Mouse (Mus musculus) liver, embryonic 16.5 days (tissue): ENCODE measurements around the gene Mbnl1. TPM values are rescaled to one million over a fixed set of nuclear protein-coding genes. Genes with fewer than 3 reads are reported as not detected.

Experiments
- ATAC-seq: fragments of 200-750 bp; cut with Nextera tagmentation; 2 replicates; pipeline ENCODE4 v1.8.0; 2017; ENCODE audit warnings: low read depth, mild to moderate bottlenecking, moderate number of reproducible peaks, moderate library complexity
- H3K27ac ChIP-seq: fragments of 300-500 bp; sonication (generic); 2 replicates; pipeline ENCODE4 v1.5.1; 2014; ENCODE audit warnings: mild to moderate bottlenecking, low read length
- H3K27me3 ChIP-seq: fragments of 300-500 bp; sonication (generic); 2 replicates; pipeline ENCODE4 v1.6.1; 2014; ENCODE audit warnings: low read depth, low read length, mixed read lengths; ENCODE audit not compliant: control insufficient read depth, insufficient read depth
- H3K36me3 ChIP-seq: fragments of 300-500 bp; sonication (generic); 2 replicates; pipeline ENCODE4 v1.6.1; 2014; ENCODE audit warnings: mild to moderate bottlenecking; ENCODE audit not compliant: control insufficient read depth, insufficient read depth
- H3K4me1 ChIP-seq: fragments of 300-500 bp; sonication (generic); 2 replicates; pipeline ENCODE4 v1.6.1; 2014; ENCODE audit warnings: low read depth, low read length, mixed read lengths; ENCODE audit not compliant: control insufficient read depth
- H3K4me2 ChIP-seq: fragments of 300-500 bp; sonication (generic); 2 replicates; pipeline ENCODE4 v1.6.1; 2014; ENCODE audit warnings: low read depth, low read length, mixed read lengths
- H3K4me3 ChIP-seq: fragments of 300-500 bp; sonication (generic); 2 replicates; pipeline ENCODE4 v1.5.1; 2014; ENCODE audit warnings: low read depth, mild to moderate bottlenecking, low read length
- H3K9ac ChIP-seq: fragments of 300-500 bp; sonication (generic); 2 replicates; pipeline ENCODE4 v1.6.1; 2014; ENCODE audit warnings: low read depth, low read length
- H3K9me3 ChIP-seq: fragments of 300-500 bp; sonication (generic); replicated peaks from 2 replicates; pipeline ENCODE4 v1.6.1; 2016; ENCODE audit warnings: low read length; ENCODE audit not compliant: control insufficient read depth
- WGBS: fragments of 180-500 bp; shearing (Covaris S2); extraction: QIAGEN DNeasy Blood & Tissue Kit; methylation state at CpG from one replicate; pipeline ENCODE4 v1.1.7; 2014; ENCODE audit not compliant: insufficient replicate concordance; 5-methylcytosine and 5-hydroxymethylcytosine counted together
- polyA plus RNA-seq: library from polyadenylated mRNA; unstranded; fragments of >200 nt; fragmentation: Nextera tagmentation; extraction: Ambion mirVana; gene quantifications from 2 replicates; pipeline ENCODE4 v1.2.1, GENCODE M21; 2015

Gene Mbnl1
- polyA plus RNA-seq, 1 experiment from 2014 or later = 88.7 TPM

- no peaks in the 10 kb centered on the region for H3K9me3 ChIP-seq
- no peak for ATAC-seq
- H3K36me3 ChIP-seq = no peaks in the 10 kb centered on the region; the same call in 1 of the 2 replicates
- no peak overlapping the region for H3K9ac ChIP-seq
- 27% methylated on average over 5 of the region's 5 CpGs for WGBS
- H3K4me1 ChIP-seq = peaks cover 30% of the 10 kb centered on the region
- H3K27me3 ChIP-seq = no peaks in the 10 kb centered on the region
- H3K4me2 ChIP-seq = peak overlapping the region; percentile 7; the same call in 1 of the 2 replicates
- no peak overlapping the region for H3K27ac ChIP-seq
- no peak overlapping the region for H3K4me3 ChIP-seq
These were observed 58.7 kb downstream of the Mbnl1 start for GRCm38 (mm10) chr3:60531286-60531685.

- Histone ChIP-seq H3K9ac (no peak overlapping the region), H3K4me1 (peaks cover 24% of the 10 kb centered on the region), H3K27me3 (no peaks in the 10 kb centered on the region), H3K36me3 (no peaks in the 10 kb centered on the region; the same call in 1 of the 2 replicates), H3K9me3 (no peaks in the 10 kb centered on the region), H3K27ac (peak overlapping the region; percentile 51), H3K4me3 (no peak overlapping the region), H3K4me2 (no peak overlapping the region)
- no peak for ATAC-seq
- 93% methylated on average over 2 of the region's 2 CpGs for WGBS
These were observed 59.2 kb downstream of the Mbnl1 start for GRCm38 (mm10) chr3:60531826-60532225.

GRCm38 (mm10) chr3:60535224-60535623 lies 62.6 kb downstream of the Mbnl1 start:
- no peaks in the 10 kb centered on the region for H3K9me3 ChIP-seq
- H3K4me3 ChIP-seq = no peak overlapping the region
- no peaks in the 10 kb centered on the region for H3K36me3 ChIP-seq
- H3K27me3 ChIP-seq = no peaks in the 10 kb centered on the region
- H3K4me2 ChIP-seq = no peak overlapping the region
- no peak; the same call in 1 of the 2 replicates for ATAC-seq
- WGBS = 31% methylated on average over 3 of the region's 3 CpGs
- no peak overlapping the region for H3K27ac ChIP-seq
- H3K4me1 ChIP-seq = peaks cover 5% of the 10 kb centered on the region
- H3K9ac ChIP-seq = no peak overlapping the region

GRCm38 (mm10) chr3:60537063-60537462 lies 64.4 kb downstream of the Mbnl1 start:
- H3K36me3 ChIP-seq = no peaks in the 10 kb centered on the region
- H3K4me3 ChIP-seq = no peak overlapping the region
- H3K9ac ChIP-seq = no peak overlapping the region
- no peaks in the 10 kb centered on the region for H3K27me3 ChIP-seq
- no peaks in the 10 kb centered on the region for H3K9me3 ChIP-seq
- no peak overlapping the region for H3K4me2 ChIP-seq
- H3K27ac ChIP-seq = no peak overlapping the region
- H3K4me1 ChIP-seq = peaks cover 2% of the 10 kb centered on the region
- WGBS = 46% methylated on average over 2 of the region's 2 CpGs
- no peak for ATAC-seq

GRCm38 (mm10) chr3:60538214-60538971 lies 65.8 kb downstream of the Mbnl1 start:
- no peak for ATAC-seq
- WGBS = 48% methylated on average over 3 of the region's 3 CpGs

GRCm38 (mm10) chr3:60541121-60541520 lies 68.5 kb downstream of the Mbnl1 start:
- Histone ChIP-seq H3K27ac (no peak overlapping the region), H3K4me1 (peaks cover 11% of the 10 kb centered on the region), H3K27me3 (no peaks in the 10 kb centered on the region), H3K4me2 (no peak overlapping the region), H3K9ac (no peak overlapping the region), H3K9me3 (no peaks in the 10 kb centered on the region), H3K36me3 (no peaks in the 10 kb centered on the region), H3K4me3 (no peak overlapping the region)
- ATAC-seq = no peak
- 65% methylated on average over 4 of the region's 4 CpGs for WGBS

More at GRCm38 (mm10) chr3:60538214-60538971, 65.8 kb downstream of the Mbnl1 start:
- no peak overlapping the region for H3K4me2 ChIP-seq
- no peaks in the 10 kb centered on the region for H3K36me3 ChIP-seq
- H3K27ac ChIP-seq = no peak overlapping the region
- no peaks in the 10 kb centered on the region for H3K27me3 ChIP-seq
- H3K4me3 ChIP-seq = no peak overlapping the region
- no peaks in the 10 kb centered on the region for H3K9me3 ChIP-seq
- no peak overlapping the region for H3K9ac ChIP-seq
- peaks cover 2% of the 10 kb centered on the region for H3K4me1 ChIP-seq

- H3K36me3 ChIP-seq = no peaks in the 10 kb centered on the region; the same call in 1 of the 2 replicates
- WGBS = 15% methylated on average over 9 of the region's 9 CpGs
- 0 out of 2 replicates have a peak overlapping the region, but pooled peaks have one; percentile 14 for H3K4me3 ChIP-seq
- no peaks in the 10 kb centered on the region for H3K27me3 ChIP-seq
- peak overlapping the region; percentile 49 for H3K4me2 ChIP-seq
- peak overlapping the region; percentile 85 for H3K27ac ChIP-seq
- H3K9ac ChIP-seq = peak overlapping the region; percentile 13
- no peaks in the 10 kb centered on the region for H3K9me3 ChIP-seq
- peak; percentile 100 for ATAC-seq
- peaks cover 25% of the 10 kb centered on the region for H3K4me1 ChIP-seq
These were observed 73.6 kb downstream of the Mbnl1 start for GRCm38 (mm10) chr3:60546196-60546595.

- H3K4me3 ChIP-seq = no peak overlapping the region
- peak overlapping the region; percentile 57 for H3K27ac ChIP-seq
- no peak overlapping the region for H3K9ac ChIP-seq
- peaks cover 25% of the 10 kb centered on the region for H3K4me1 ChIP-seq
- no peaks in the 10 kb centered on the region for H3K9me3 ChIP-seq
- H3K36me3 ChIP-seq = peaks cover 3% of the 10 kb centered on the region; the same call in 1 of the 2 replicates
- H3K27me3 ChIP-seq = no peaks in the 10 kb centered on the region
- peak overlapping the region; percentile 49; the same call in 1 of the 2 replicates for H3K4me2 ChIP-seq
- no peak for ATAC-seq
- 85% methylated on average over 4 of the region's 4 CpGs for WGBS
These were observed 74.3 kb downstream of the Mbnl1 start for GRCm38 (mm10) chr3:60546904-60547303.

GRCm38 (mm10) chr3:60550492-60550891 lies 77.9 kb downstream of the Mbnl1 start:
- Histone ChIP-seq H3K4me1 (peaks cover 16% of the 10 kb centered on the region), H3K36me3 (peaks cover 3% of the 10 kb centered on the region; the same call in 1 of the 2 replicates), H3K27ac (no peak overlapping the region), H3K4me3 (no peak overlapping the region), H3K9ac (no peak overlapping the region), H3K9me3 (no peaks in the 10 kb centered on the region), H3K27me3 (no peaks in the 10 kb centered on the region), H3K4me2 (no peak overlapping the region)
- ATAC-seq = no peak
- 82% methylated on average over 5 of the region's 5 CpGs for WGBS
